Mouse (Mus musculus) left cerebral cortex, postnatal 4 days (tissue): ENCODE data around the gene Lias. TPM values are rescaled to one million over a fixed set of nuclear protein-coding genes. Genes with fewer than 3 reads are reported as not detected.

Experiments used
- DNase-seq: peaks from one replicate; pipeline ENCODE4 v3.0.0-alpha.2; 2022
- intact Hi-C: fragments of 180-260 bp; cut with DNase I; formaldehyde crosslinking; loops from one replicate; pipeline ENCODE4 v1.15.1; 2025
- total RNA-seq, 2 experiments: library from RNA; stranded (reverse); gene quantifications; 2 replicates each; pipeline ENCODE4 v1.2.3; 2021

Gene Lias
- total RNA-seq, 2 experiments from 2014 or later: 33.5 to 35.5 TPM

DNA sequence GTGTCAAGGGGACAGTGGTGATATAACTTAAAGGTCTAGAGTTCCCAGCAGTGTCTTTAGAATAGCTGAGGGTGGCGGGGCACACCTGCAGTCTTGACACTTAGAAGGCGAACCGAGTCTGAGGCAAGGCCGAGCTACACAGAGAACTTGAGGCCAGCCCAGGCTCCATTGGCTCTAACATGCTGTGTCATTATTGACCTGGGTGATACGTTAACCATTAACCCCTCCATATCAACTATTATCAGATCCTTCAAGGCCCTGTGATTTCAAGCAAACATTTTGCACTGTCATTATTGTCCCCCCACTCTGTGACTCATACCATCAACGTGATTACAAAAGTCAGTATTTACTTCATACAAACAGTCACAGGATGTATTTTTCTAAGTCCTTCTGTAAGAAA lies 32.9 kb downstream of the Lias start:
- intact Hi-C loops: no loop called here
- DNase-seq: no peak

DNA sequence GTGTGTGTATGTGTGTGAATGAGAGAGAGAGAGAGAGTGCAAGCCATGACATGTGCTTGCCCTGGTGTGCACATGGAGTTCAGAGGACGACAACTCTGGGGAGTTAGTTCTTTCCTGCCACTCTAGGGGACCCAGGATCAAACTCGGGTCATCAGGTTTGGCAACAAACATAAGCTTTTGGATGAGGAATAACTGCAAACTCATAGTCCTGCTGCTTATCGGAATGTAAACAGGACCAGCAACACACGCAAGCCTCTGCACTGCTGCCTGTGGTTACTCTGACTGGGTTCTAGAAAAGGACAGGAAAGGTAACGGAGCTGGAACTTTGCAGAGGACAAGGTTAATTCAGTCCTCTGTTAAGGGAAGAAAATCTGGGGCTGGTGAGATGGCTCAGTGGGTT lies 34.0 kb downstream of the Lias start:
- no peak for DNase-seq
- intact Hi-C loops: no loop called here

DNA sequence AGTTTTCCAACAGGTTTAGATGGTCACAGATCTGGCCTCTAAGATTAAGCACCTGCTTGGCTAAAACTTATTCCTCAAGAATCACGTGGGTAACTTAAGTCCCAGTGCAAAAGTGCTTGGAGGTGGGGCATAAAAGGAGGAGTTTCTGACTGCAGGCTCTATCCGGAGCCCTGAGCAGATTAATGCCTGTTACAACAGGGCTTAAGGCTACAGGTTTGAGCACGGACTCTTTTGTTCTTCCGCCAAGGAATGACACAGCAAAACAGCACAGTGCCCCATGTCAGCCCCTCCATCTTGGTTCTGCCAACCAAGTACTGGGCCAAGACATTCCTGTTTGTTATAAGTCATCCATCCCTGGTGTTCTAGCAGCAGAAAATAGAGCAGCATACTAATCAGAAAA lies 37.0 kb downstream of the Lias start:
- intact Hi-C loops: no loop called here
- no peak for DNase-seq

DNA sequence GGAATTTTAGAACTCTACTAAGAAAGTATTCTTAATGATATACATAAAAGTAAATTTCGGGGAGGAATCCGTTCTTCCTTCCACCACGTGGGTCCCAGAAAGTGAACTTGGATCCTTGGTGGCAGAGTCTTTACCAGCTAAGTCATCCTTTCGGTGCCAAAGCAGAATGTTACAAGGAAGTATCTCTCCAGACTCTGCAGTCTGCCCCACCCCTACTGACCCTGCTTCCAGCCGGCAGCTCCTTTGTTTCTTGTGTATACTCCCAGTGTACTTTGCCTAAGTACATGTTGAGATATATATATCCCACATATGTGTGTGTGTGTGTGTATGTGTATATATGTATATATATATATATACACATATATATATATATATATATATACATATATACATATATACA lies 38.1 kb downstream of the Lias start:
- intact Hi-C loops: no loop called here
- no peak for DNase-seq

DNA sequence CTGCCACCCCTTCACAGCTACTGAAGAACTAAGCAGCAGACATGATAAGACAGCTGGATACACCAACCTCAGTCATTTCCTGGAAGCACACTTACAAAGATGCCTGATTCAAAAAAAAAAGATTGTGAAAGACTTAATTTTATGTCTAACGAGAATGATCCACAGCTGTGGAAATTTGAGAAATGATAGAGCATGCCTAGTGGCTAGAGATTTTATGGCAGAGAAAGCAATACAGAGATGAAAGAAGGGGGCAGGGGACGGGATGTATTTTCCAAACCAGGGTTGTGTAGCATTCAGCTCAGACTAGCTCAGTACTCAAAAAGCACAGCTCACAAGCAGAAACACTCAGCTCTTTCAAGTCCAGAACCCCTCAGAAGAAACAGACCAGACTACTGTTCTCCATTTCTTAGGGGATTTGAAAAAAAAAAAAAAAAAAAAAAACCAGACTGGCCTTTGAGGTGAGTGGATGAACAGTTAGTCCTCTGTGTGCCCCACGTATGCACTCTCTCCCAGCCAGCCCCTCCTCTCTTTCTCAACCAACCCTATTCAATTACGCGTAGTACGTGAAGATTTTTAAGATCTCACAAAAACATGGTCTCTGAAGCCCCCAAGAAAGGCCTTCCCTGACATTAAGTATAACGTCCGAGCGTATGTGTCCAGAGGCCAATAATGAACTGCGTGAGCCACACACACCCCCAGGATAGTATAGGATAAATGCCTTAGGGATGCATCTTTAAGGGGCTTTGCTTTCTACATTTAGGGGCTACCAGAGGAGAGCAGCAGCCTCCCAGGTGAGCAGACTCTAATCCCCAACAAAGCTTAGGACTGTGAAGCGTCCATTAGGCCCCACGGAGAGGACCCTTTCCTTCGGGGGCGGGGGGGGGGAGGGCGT lies 43.4 kb downstream of the Lias start:
- no peak for DNase-seq
- intact Hi-C loops: no loop called here

DNA sequence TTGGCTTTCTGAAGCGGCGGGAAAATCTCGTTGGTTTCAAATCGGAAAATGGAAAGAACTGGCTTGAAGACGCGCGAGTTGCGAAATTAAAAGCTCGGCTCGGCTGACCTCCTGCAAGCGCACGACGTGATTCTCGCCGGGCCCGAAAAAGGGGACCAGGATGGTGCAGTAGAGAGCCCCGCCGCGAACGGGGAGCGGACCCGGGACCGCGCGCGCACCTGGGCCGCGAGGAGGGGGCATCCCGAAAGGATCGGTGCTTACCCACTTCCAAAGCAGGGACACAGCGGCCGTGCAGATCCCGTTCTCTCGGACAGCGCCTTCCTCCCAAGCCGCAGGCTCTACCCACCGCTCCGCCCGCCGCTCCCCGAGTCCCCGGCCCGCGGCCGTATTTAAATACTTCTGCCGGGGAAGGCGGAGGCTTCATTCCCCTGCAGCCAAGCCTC lies 44.1 kb downstream of the Lias start:
- no peak for DNase-seq
- intact Hi-C loops: no loop called here

DNA sequence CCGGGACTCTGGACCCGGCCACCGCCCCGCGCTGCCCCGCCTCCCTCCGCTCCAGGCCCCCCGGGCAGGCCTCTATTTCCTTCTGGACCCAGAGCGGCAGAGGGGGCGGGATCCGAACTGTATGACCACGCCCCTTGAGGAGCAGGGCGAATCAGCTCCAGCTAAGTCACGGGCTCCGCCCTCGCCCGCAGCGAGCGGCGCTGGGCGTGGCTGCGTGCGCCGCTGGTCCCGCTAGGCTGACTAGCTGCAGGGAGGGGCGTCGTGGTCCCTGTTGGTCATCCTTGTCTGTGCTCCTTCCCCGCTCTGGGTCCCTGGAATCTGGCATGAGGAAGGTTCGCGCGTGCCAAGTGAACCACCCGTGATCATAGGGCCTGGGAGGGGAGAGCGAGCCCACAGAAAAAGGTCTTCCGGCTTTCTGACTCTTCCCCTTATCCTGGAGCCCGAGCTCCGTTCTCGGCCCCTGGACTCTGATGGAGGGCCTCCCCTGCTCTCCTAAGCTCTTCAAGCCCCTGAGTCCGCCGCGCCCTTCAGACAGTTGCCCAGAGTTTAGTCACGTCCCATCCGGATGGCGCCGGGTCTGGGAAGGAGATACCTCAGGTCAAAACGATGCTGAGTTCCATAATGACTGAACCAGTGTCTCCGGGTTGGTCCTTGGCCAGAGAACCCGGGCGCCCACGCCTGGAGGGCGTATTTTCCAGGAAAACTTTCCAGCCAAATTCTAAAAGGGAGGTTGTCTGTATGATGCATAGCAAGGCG lies 44.7 kb downstream of the Lias start, which contains the start of gene Ugdh:
TSS of gene Ugdh (minus strand) at position 144 of the 756 bp plus-strand sequence.
- peak; percentile 98 for DNase-seq
- intact Hi-C loops: no loop called here

DNA sequence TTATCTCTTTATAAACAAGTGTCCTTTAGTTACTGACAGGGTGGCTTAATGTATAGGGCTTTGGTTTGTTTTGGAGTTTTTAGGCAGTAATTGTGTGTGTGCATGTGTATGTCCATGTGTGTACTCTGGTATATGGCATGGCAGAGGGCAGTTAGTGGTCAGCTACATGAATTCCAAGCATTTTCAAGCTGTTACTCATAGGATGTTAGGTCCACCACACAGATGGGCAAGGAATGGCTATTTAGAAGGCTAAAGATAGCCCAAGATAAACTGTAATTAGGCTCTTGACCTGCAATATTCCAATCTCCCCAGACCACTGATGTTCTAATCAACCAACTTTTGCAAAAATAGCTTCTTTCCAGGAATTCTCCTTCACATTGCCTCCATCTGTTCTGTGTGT lies 46.7 kb downstream of the Lias start:
- intact Hi-C loops: no loop called here

DNA sequence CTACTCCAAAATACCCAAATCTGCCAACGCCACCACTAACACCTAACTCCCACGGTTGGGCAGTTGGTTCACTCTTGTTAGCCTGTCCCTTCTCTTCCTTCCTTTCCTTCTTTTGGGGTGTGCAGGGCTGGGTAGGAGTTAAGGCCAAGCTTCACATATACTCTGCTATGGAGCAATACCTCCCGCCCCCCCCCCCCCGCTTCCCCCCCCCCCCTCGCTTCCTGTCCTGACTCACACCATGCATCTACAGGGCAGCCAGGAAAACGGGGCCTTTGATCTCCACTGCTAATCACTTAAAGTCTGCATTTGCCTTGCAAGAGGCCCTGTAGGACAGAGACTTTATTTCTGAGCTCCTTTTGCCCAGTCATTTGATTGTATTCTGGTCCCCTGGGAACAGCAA lies 53.7 kb downstream of the Lias start:
- intact Hi-C loops: no loop called here
- no peak for DNase-seq

More for the DNA sequence above, 46.7 kb downstream of the Lias start:
- DNase-seq: no peak

DNA sequence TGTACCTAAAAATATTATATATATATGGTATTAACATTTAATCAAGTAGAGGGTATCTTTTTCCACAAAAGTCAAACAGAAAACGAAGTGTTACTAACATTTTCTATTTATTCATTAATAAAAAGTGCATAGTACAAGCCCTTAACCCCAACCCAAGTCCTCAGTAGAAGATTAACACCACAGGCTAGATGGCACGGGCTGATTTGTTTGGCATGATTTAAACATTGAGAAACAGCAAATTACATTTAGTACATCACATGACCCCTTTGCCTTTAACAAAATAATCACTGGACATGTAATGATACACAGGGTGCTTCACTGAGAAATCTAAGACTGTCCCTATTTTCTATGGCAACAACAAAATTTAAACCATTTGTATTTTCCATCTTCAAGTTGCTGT lies 55.5 kb downstream of the Lias start:
- no peak for DNase-seq
- intact Hi-C loops: no loop called here

DNA sequence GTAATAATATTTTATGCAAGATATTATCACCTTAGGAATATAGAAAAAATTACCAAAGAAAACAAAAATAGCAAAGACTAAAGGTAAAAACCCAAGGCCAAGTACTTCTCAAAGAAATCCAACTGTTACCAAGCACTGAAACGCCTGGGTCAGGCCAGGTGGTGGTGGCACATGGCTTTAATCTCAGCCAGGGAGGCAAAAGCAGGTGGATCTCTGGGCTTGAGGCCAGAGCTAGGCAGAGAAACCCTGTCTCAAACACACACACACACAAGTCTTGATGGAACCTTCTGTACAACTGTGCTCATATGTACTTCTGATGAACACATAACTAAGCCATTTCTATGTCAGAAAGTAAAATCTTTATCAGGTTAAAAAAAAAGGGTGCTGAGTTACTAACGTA lies 56.5 kb downstream of the Lias start:
- intact Hi-C loops: no loop called here
- DNase-seq: peak; percentile 30

DNA sequence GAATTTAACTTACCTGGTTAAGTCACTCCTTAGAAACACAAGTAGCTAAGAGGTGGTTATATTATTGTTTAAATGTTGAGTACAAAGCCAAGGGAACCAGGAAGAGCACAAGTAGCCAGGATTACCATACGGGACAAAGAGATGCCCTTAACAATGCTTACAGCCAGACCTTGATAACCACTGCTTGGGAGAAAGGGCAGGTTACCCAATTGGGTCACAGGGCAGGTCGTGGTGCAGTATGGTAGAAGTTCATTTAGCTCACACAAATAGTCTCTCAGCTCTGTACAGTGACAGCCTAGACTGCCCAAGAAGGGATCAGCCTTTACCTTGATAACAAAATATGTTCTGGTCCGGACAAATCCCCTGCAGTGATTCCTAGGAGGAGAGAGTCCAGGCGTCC lies 57.6 kb downstream of the Lias start:
- no peak for DNase-seq
- intact Hi-C loops: no loop called here

DNA sequence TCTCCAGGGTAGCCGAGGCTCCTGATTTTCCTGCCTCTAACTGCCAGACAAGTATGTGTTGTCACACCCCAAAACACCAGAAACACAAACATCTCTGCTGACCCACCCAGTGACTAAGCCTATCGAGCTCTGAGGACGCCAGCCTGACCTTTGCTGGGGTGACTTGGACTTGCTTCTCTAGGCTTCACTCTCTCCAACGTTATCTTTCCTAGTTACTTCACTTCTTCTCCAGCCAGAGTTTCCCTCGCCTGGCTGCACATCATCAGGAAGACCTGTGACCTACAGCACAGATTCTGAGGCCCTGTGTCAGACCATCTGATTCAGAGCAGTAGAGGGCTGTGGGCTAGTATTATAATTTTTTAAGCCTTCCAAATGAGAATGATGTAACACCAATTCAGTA lies 63.5 kb downstream of the Lias start:
- DNase-seq: no peak
- intact Hi-C loops: no loop called here

DNA sequence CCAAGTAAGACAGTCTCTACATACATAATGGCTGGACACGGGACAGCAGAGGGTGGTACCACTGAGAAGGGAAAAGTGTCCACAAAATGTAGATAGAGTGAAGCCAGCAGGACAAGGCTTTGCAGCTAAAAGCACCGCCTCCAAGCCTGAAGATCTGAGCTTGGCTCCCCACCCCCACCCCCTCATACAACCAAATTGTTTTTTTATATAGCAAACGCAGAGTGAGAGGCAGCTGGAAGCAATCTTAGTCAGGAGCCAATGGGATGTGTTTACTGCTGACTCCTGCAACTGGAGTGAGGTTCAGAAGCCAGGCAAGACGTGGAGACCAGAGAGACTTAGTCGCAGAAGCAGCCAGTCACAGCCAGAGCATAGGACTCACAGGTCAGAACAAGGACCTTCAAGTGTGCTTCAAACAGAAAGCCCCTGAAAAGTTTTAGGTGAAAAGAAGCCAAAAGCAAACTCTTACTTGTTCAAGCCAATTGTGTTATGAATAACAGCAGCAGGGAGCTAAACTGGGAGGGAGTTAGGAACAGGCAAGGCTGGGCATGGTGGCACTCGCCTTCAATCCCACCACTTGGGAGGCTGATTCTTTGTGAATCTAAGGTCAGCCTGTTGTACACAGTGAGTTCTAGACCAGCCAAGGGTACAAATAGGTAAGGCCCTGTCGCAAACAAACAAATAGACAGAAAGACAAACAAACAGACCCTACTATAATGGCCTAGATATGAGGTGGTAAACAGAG lies 66.0 kb downstream of the Lias start:
- intact Hi-C loops: no loop called here

DNA sequence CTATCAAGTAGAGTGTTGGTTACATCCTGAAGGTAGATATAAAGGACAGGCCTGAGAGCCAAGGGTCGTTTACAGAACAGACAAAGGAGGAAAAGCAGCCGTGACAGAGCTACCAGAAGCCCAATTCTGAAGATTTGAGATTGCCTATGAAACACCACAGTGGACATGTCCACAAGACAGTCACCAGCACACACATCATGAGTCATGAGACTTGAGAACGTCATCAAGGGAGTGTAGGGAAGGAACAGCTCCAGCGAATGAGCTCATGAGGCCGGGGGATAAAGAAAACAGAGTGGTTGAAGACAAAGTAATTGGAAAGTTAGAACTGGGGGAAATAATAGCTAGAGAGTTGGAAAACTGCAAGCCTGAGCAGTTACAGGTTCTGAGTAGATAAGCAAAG lies 66.5 kb downstream of the Lias start:
- intact Hi-C loops: no loop called here

More for the DNA sequence above, 66.0 kb downstream of the Lias start:
- no peak for DNase-seq

DNA sequence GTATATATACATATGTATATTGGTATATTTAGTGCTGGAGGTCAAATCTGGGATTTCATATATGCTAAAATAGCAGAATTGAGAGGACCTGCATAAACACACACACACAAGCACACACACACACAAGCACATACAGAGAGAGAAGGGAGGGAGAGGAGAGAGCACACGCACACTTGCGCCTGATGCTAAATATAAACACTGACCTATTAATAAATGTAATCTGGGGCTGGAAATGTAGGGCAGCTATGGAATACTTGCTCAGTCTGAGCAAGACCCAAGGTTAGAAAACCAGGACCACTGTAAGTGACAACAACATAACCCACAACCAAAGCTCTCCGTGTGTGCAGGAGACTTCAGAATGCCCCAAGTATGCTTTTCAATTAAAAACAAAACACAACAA lies 68.2 kb downstream of the Lias start:
- intact Hi-C loops: no loop called here
- no peak for DNase-seq

More for the DNA sequence above, 66.5 kb downstream of the Lias start:
- no peak for DNase-seq

Other genes starting within 250 kb of the Lias start
- gene Wdr19, start 191.8 kb upstream of the Lias start, total RNA-seq: 10 to 100 TPM; 16.3 to 19.3 TPM
- 10 to 100 TPM; 25.3 to 27.0 TPM for gene Rfc1, start 55.8 kb upstream of the Lias start, total RNA-seq
- under 1 TPM; 0.28 to 0.38 TPM for gene Klb, start 43.2 kb upstream of the Lias start, total RNA-seq
- 100 to 1,000 TPM; 777 to 795 TPM for gene Rpl9, start 53 bp upstream of the Lias start, total RNA-seq
- 10 to 100 TPM; 46.0 to 48.8 TPM for gene Ugdh, start 44.5 kb downstream of the Lias start, total RNA-seq
- gene Gm43552, start 101.3 kb downstream of the Lias start, total RNA-seq: not detected
- gene Smim14, start 145.7 kb downstream of the Lias start, total RNA-seq: 100 to 1,000 TPM; 125 to 132 TPM
- gene Ube2k, start 145.7 kb downstream of the Lias start, total RNA-seq: 100 to 1,000 TPM; 149 to 162 TPM